Mouse (Mus musculus): ENCODE results near the gene Sh3bp5l. TPM values are rescaled to one million over a fixed set of nuclear protein-coding genes. Genes with fewer than 3 reads are reported as not detected.

Sh3bp5l gene
- total RNA-seq, 2 experiments from 2014 or later = 28.0 to 30.3 TPM

- DNase-seq = no peak
These were observed 48.3 kb downstream of the Sh3bp5l start, which contains the start of gene Lypd8 for GRCm38 (mm10) chr11:58378763-58379278. TSS of gene Lypd8 (plus strand) at chr11:58379043.

- no peak for DNase-seq
These were observed 49.0 kb downstream of the Sh3bp5l start for GRCm38 (mm10) chr11:58379516-58379915.

- DNase-seq = no peak
These were observed 51.9 kb downstream of the Sh3bp5l start for GRCm38 (mm10) chr11:58382471-58382870.

Other genes with a start within 250 kb of the Sh3bp5l start
- gene Gm12248, start 237.6 kb upstream of the Sh3bp5l start, total RNA-seq (2021) = not detected
- 10 to 100 TPM; 38.3 to 40.7 TPM for gene Cnot8, start 226.6 kb upstream of the Sh3bp5l start, total RNA-seq (2021)
- 10 to 100 TPM; 10.8 to 14.6 TPM for gene Gemin5, start 162.2 kb upstream of the Sh3bp5l start, total RNA-seq (2021)
- 10 to 100 TPM; 43.9 to 49.0 TPM for gene Mrpl22, start 159.1 kb upstream of the Sh3bp5l start, total RNA-seq (2021)
- gene Igtp, start 131.2 kb upstream of the Sh3bp5l start, total RNA-seq (2021) = 1 to 10 TPM; 4.7 to 6.6 TPM
- 1 to 10 TPM; 7.1 to 7.5 TPM for gene Irgm2, start 131.1 kb upstream of the Sh3bp5l start, total RNA-seq (2021)
- not detected for gene 4930438A08Rik, start 55.9 kb upstream of the Sh3bp5l start, total RNA-seq (2021)
- 1 to 10 TPM; 3.5 to 5.3 TPM for gene Zfp692, start 23.7 kb upstream of the Sh3bp5l start, total RNA-seq (2021)
- gene Zfp672, start 385 bp upstream of the Sh3bp5l start, total RNA-seq (2021) = 10 to 100 TPM; 31.0 to 41.3 TPM
- gene Lypd8, start 48.3 kb downstream of the Sh3bp5l start, total RNA-seq (2021) = not detected
- not detected for gene 1810065E05Rik, start 90.4 kb downstream of the Sh3bp5l start, total RNA-seq (2021)
- not detected for gene Gm12253, start 101.8 kb downstream of the Sh3bp5l start, total RNA-seq (2021)
- not detected for gene Lypd9, start 122.2 kb downstream of the Sh3bp5l start, total RNA-seq (2021)
- gene Olfr30, start 131.5 kb downstream of the Sh3bp5l start, total RNA-seq (2021) = not detected
- gene Olfr332, start 161.8 kb downstream of the Sh3bp5l start, total RNA-seq (2021) = not detected
- gene Olfr331, start 171.8 kb downstream of the Sh3bp5l start, total RNA-seq (2021) = not detected
- not detected for gene Olfr330, start 204.1 kb downstream of the Sh3bp5l start, total RNA-seq (2021)
- not detected for gene Olfr329-ps, start 215.7 kb downstream of the Sh3bp5l start, total RNA-seq (2021)
- gene Olfr328, start 224.9 kb downstream of the Sh3bp5l start, total RNA-seq (2021) = not detected
- gene Olfr224, start 239.8 kb downstream of the Sh3bp5l start, total RNA-seq (2021) = not detected
- gene Olfr325, start 247.0 kb downstream of the Sh3bp5l start, total RNA-seq (2021) = not detected

Measured in gastrocnemius, postnatal 10 days (tissue).